24 mouse cellular contexts compared by ENCODE assay signal in the genomic region with DNA sequence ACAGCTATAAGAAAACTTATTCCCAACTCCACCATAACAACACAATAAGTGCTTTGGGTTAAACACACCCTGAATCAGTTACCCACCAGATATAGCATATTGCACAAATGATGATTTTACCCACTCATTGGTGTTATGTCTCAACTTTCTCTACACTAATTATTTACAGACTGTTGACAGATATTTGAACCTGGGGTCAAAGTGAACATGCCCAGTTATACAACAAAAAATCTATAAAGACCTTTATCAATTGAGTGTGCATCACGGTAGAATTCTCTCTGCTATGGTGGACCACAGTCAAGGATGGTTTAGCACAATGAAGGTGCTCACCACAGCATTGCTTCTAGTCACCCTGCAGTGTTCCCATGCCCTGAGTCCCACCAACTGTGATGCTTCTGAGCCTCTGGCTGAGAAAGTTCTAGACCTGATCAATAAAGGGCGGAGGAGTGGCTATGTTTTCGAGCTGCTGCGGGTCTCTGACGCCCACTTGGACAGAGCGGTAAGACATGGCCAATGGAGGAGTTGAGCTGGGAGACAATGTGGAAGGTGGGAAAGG. TPM values are rescaled to one million over a fixed set of nuclear protein-coding genes. Genes with fewer than 3 reads are reported as not detected.
"Had no signal": no experiment of that assay in that cellular context is flagged by ENCODE, and none has a peak within 500 bp of the region (broad histone marks: within the 10 kb centered on the region; RNA-seq: fewer than 3 reads in every experiment).

Hrg (plus strand) TSS at position 233 of the 556 bp plus-strand sequence.

- H3K4me3 ChIP-seq: kidney, embryonic 15.5 days; layer of hippocampus, adult 2 months; limb, embryonic 15.5 days; liver, embryonic 15.5 days; midbrain, embryonic 12.5 days; midbrain, embryonic 15.5 days; neural tube, embryonic 12.5 days; neural tube, embryonic 15.5 days had no signal

- H3K9ac ChIP-seq: kidney, embryonic 15.5 days; limb, embryonic 15.5 days; liver, embryonic 15.5 days; lung, embryonic 14.5 days; midbrain, embryonic 12.5 days; midbrain, embryonic 15.5 days; neural tube, embryonic 12.5 days; neural tube, embryonic 15.5 days had no signal

- H3K36me3 ChIP-seq: kidney, embryonic 15.5 days; limb, embryonic 15.5 days; liver, embryonic 15.5 days; midbrain, embryonic 12.5 days; midbrain, embryonic 15.5 days; neural tube, embryonic 12.5 days; neural tube, embryonic 15.5 days had no signal

- H3K4me1 ChIP-seq: kidney, embryonic 15.5 days; limb, embryonic 15.5 days; liver, embryonic 15.5 days; midbrain, embryonic 15.5 days; neural tube, embryonic 12.5 days had no signal

- H3K27ac ChIP-seq: kidney, embryonic 15.5 days; layer of hippocampus, adult 2 months; limb, embryonic 15.5 days; liver, embryonic 15.5 days; macrophage; midbrain, embryonic 12.5 days; midbrain, embryonic 15.5 days; neural tube, embryonic 12.5 days; neural tube, embryonic 15.5 days; stomach, postnatal 0 days had no signal

- DNase-seq: kidney, adult 18-20 months; kidney, postnatal 14 days; layer of hippocampus, adult 9-11 months; lung, embryonic 14.5 days; right cerebral cortex, adult 18-20 months; right cerebral cortex, postnatal 14 days; right cerebral cortex, postnatal 4 days; thymus, adult 2 months; thymus, postnatal 14 days; thymus, postnatal 4 days had no signal

- H3K4me2 ChIP-seq: kidney, embryonic 15.5 days; limb, embryonic 15.5 days; liver, embryonic 15.5 days; lung, embryonic 14.5 days; midbrain, embryonic 12.5 days; midbrain, embryonic 15.5 days; neural tube, embryonic 12.5 days; neural tube, embryonic 15.5 days had no signal

- H3K9me3 ChIP-seq: kidney, embryonic 15.5 days; limb, embryonic 15.5 days; liver, embryonic 15.5 days; midbrain, embryonic 12.5 days; midbrain, embryonic 15.5 days; neural tube, embryonic 12.5 days; neural tube, embryonic 15.5 days had no signal

- ATAC-seq: intestine, embryonic 16.5 days; lung, postnatal 0 days; midbrain, embryonic 15.5 days had no signal

- H3K27me3 ChIP-seq: kidney, embryonic 15.5 days; limb, embryonic 15.5 days; liver, embryonic 15.5 days; midbrain, embryonic 12.5 days; midbrain, embryonic 15.5 days; neural tube, embryonic 12.5 days; neural tube, embryonic 15.5 days had no signal

RNA-seq across cellular contexts. Expression of gene Hrg, which starts in this region (rescaled TPM):
- polyA plus RNA-seq: intestine, embryonic 16.5 days; kidney, embryonic 15.5 days; limb, embryonic 11.5 days; limb, embryonic 15.5 days; lung, embryonic 14.5 days; macrophage; neural tube, embryonic 12.5 days; stomach, embryonic 14.5 days; thymus, adult 2 months had no signal
